In genomic region chr4:154536110-154536509, GRCm38 (mm10) we compare ENCODE assay signal across 21 mouse cellular contexts.
DNase-seq lines count a peak whose midpoint lies in the region; ATAC-seq and TF ChIP-seq lines count a peak whose summit lies in the region.
"Had no signal": no experiment of that assay in that cellular context is flagged by ENCODE, and none has a peak within 500 bp of the region (broad histone marks: within the 10 kb centered on the region; RNA-seq: fewer than 3 reads in every experiment).

No protein-coding gene starts in this region.

- no peak overlapping the region for H3K4me2 ChIP-seq in heart, embryonic 12.5 days
- H3K4me2 ChIP-seq in liver, embryonic 12.5 days = no peak overlapping the region
- no peak overlapping the region for H3K4me2 ChIP-seq in stomach, postnatal 0 days (replicated peaks; ENCODE audit: low read depth)
- no peak overlapping the region for H3K4me2 ChIP-seq in forebrain, embryonic 14.5 days (ENCODE audit: low read length)
- H3K4me2 ChIP-seq: forebrain, embryonic 15.5 days had no signal

- no peak for TF ChIP-seq POLR2A in liver, adult 2 months (IDR thresholded peaks at IDR 0.05; ENCODE audit: extremely low read depth, insufficient read depth, low read length)

- no peaks in the 10 kb centered on the region for H3K9me3 ChIP-seq in heart, embryonic 12.5 days (replicated peaks)
- no peaks in the 10 kb centered on the region for H3K9me3 ChIP-seq in liver, embryonic 12.5 days (replicated peaks)
- no peaks in the 10 kb centered on the region for H3K9me3 ChIP-seq in embryonic facial prominence, embryonic 10.5 days
- H3K9me3 ChIP-seq in stomach, postnatal 0 days (ENCODE audit: control insufficient read depth, low read length) = no peaks in the 10 kb centered on the region
- no peaks in the 10 kb centered on the region for H3K9me3 ChIP-seq in forebrain, embryonic 14.5 days (replicated peaks; ENCODE audit: control insufficient read depth, low read length)
- H3K9me3 ChIP-seq: forebrain, embryonic 15.5 days; midbrain, embryonic 10.5 days had no signal

- H3K9ac ChIP-seq in heart, embryonic 12.5 days = 0 out of 2 replicates have a peak overlapping the region, but pooled peaks have one; percentile 20
- H3K9ac ChIP-seq in liver, adult 2 months (ENCODE audit: low read depth, low read length) = no peak overlapping the region
- H3K9ac ChIP-seq in liver, embryonic 12.5 days = no peak overlapping the region
- no peak overlapping the region for H3K9ac ChIP-seq in stomach, postnatal 0 days (ENCODE audit: low read length)
- no peak overlapping the region for H3K9ac ChIP-seq in forebrain, embryonic 14.5 days (ENCODE audit: low read length)
- H3K9ac ChIP-seq: forebrain, embryonic 15.5 days; liver, embryonic 14.5 days had no signal

- no peak for TF ChIP-seq CTCF in liver, adult 2 months (IDR thresholded peaks at IDR 0.05; ENCODE audit: low read depth, low read length)
- no peak for TF ChIP-seq CTCF in stomach, postnatal 0 days (IDR thresholded peaks at IDR 0.05; ENCODE audit: low read depth)

- H3K27ac ChIP-seq in heart, embryonic 12.5 days (ENCODE audit: poor library complexity, severe bottlenecking) = no peak overlapping the region
- H3K27ac ChIP-seq in liver, adult 2 months (replicated peaks; ENCODE audit: insufficient read depth, low read depth, low read length) = no peak overlapping the region
- no peak overlapping the region for H3K27ac ChIP-seq in liver, embryonic 12.5 days
- H3K27ac ChIP-seq in embryonic facial prominence, embryonic 10.5 days (replicated peaks) = peak overlapping the region; percentile 60
- no peak overlapping the region for H3K27ac ChIP-seq in stomach, postnatal 0 days (replicated peaks)
- no peak overlapping the region for H3K27ac ChIP-seq in forebrain, embryonic 14.5 days (ENCODE audit: low read depth, low read length)
- H3K27ac ChIP-seq: forebrain, embryonic 15.5 days; layer of hippocampus, adult 2 months; liver, embryonic 14.5 days; midbrain, embryonic 10.5 days had no signal

- ATAC-seq in heart, embryonic 12.5 days (ENCODE audit: insufficient number of reproducible peaks, low FRiP score) = no peak
- no peak for ATAC-seq in liver, embryonic 12.5 days
- 0 out of 2 replicates have a peak, but pooled peaks have one; percentile 8 for ATAC-seq in stomach, postnatal 0 days (ENCODE audit: low FRiP score, low TSS enrichment)
- ATAC-seq in forebrain, embryonic 14.5 days = no peak
- ATAC-seq: CD4-positive, CD25-positive, alpha-beta regulatory T cell, adult 4 months; forebrain, embryonic 15.5 days; hindbrain, embryonic 16.5 days had no signal

- H3K36me3 ChIP-seq in heart, embryonic 12.5 days = no peaks in the 10 kb centered on the region
- no peaks in the 10 kb centered on the region for H3K36me3 ChIP-seq in liver, adult 2 months (ENCODE audit: control insufficient read depth, insufficient read depth, low read length)
- no peaks in the 10 kb centered on the region for H3K36me3 ChIP-seq in liver, embryonic 12.5 days
- H3K36me3 ChIP-seq in embryonic facial prominence, embryonic 10.5 days (replicated peaks) = no peaks in the 10 kb centered on the region; the same call in 1 of the 2 replicates
- no peaks in the 10 kb centered on the region for H3K36me3 ChIP-seq in stomach, postnatal 0 days (ENCODE audit: control insufficient read depth, insufficient read depth, low read length)
- H3K36me3 ChIP-seq in forebrain, embryonic 14.5 days (ENCODE audit: control insufficient read depth, insufficient read depth, low read length) = no peaks in the 10 kb centered on the region
- H3K36me3 ChIP-seq: forebrain, embryonic 15.5 days; midbrain, embryonic 10.5 days had no signal

- TF ChIP-seq EP300 in stomach, postnatal 0 days (optimal IDR thresholded peaks at IDR 0.05) = no peak

- WGBS in heart, embryonic 12.5 days = 63% methylated on average over 5 of the region's 5 CpGs
- WGBS in liver, adult 2 months = 33% methylated on average over 5 of the region's 5 CpGs
- 62% methylated on average over 5 of the region's 5 CpGs for WGBS in liver, embryonic 12.5 days (ENCODE audit: insufficient replicate concordance)
- WGBS in embryonic facial prominence, embryonic 10.5 days = 64% methylated on average over 5 of the region's 5 CpGs
- WGBS in stomach, postnatal 0 days = 69% methylated on average over 5 of the region's 5 CpGs
- WGBS in forebrain, embryonic 14.5 days = 77% methylated on average over 5 of the region's 5 CpGs

- H3K4me3 ChIP-seq in heart, embryonic 12.5 days = no peak overlapping the region
- H3K4me3 ChIP-seq in liver, adult 2 months (ENCODE audit: insufficient read depth, low read depth, low read length) = no peak overlapping the region
- H3K4me3 ChIP-seq in liver, embryonic 12.5 days = no peak overlapping the region
- H3K4me3 ChIP-seq in embryonic facial prominence, embryonic 10.5 days = no peak overlapping the region
- H3K4me3 ChIP-seq in stomach, postnatal 0 days (ENCODE audit: low read depth, low read length) = no peak overlapping the region
- H3K4me3 ChIP-seq in forebrain, embryonic 14.5 days (ENCODE audit: low read depth, low read length) = no peak overlapping the region
- H3K4me3 ChIP-seq: forebrain, embryonic 15.5 days; layer of hippocampus, adult 2 months; midbrain, embryonic 10.5 days had no signal

- no peaks in the 10 kb centered on the region for H3K27me3 ChIP-seq in heart, embryonic 12.5 days (replicated peaks)
- no peaks in the 10 kb centered on the region for H3K27me3 ChIP-seq in liver, adult 2 months (ENCODE audit: control insufficient read depth, insufficient read depth, low read length)
- no peaks in the 10 kb centered on the region for H3K27me3 ChIP-seq in liver, embryonic 12.5 days (replicated peaks)
- H3K27me3 ChIP-seq in embryonic facial prominence, embryonic 10.5 days (replicated peaks; ENCODE audit: low read depth, poor library complexity, severe bottlenecking) = peaks cover 3% of the 10 kb centered on the region; the same call in 1 of the 2 replicates
- no peaks in the 10 kb centered on the region for H3K27me3 ChIP-seq in stomach, postnatal 0 days (ENCODE audit: control insufficient read depth, insufficient read depth, low read length)
- H3K27me3 ChIP-seq in forebrain, embryonic 14.5 days (replicated peaks; ENCODE audit: control insufficient read depth, insufficient read depth, low read length) = no peaks in the 10 kb centered on the region
- H3K27me3 ChIP-seq: forebrain, embryonic 15.5 days had no signal

- peaks cover 39% of the 10 kb centered on the region for H3K4me1 ChIP-seq in heart, embryonic 12.5 days (replicated peaks)
- no peaks in the 10 kb centered on the region for H3K4me1 ChIP-seq in liver, adult 2 months (ENCODE audit: control insufficient read depth, insufficient read depth, low read length)
- peaks cover 39% of the 10 kb centered on the region for H3K4me1 ChIP-seq in liver, embryonic 12.5 days
- peaks cover 59% of the 10 kb centered on the region for H3K4me1 ChIP-seq in embryonic facial prominence, embryonic 10.5 days
- H3K4me1 ChIP-seq in stomach, postnatal 0 days (replicated peaks; ENCODE audit: control insufficient read depth, insufficient read depth) = no peaks in the 10 kb centered on the region; the same call in 1 of the 2 replicates
- peaks cover 10% of the 10 kb centered on the region for H3K4me1 ChIP-seq in forebrain, embryonic 14.5 days (ENCODE audit: control insufficient read depth, insufficient read depth, low read length)

- no peaks in the 10 kb centered on the region for H3K79me2 ChIP-seq in liver, adult 2 months (ENCODE audit: control insufficient read depth, insufficient read depth, low read length)

- DNase-seq in heart, adult 9 months (ENCODE audit: low spot score in 2 of 2) = no peak
- peak; percentile 76 for DNase-seq in liver, adult 2 months (ENCODE audit: extremely low read depth, low read depth, low spot score)
- DNase-seq in embryonic facial prominence, embryonic 10.5 days (ENCODE audit: low spot score) = no peak
- DNase-seq in stomach, postnatal 0 days (ENCODE audit: low spot score) = no peak
- no peak for DNase-seq in forebrain, embryonic 14.5 days (ENCODE audit: low spot score)
- DNase-seq: adrenal gland, postnatal 36 days; cerebellum, adult 11 months; cerebellum, adult 9-11 months; gastrocnemius, postnatal 14 days; heart, adult 11 months; heart, postnatal 36 days; kidney, adult 2 months; kidney, postnatal 10 days had no signal
